Mouse (Mus musculus): ENCODE measurements around the gene Gm16867. TPM values are rescaled to one million over a fixed set of nuclear protein-coding genes. Genes with fewer than 3 reads are reported as not detected.
"Not testable (repeated sequence)": the region's sequence is repeated elsewhere in the genome, so short reads cannot be mapped to it uniquely, and the experiment has no call there.

Gene Gm16867
- polyA plus RNA-seq, 1 experiment from 2014 or later = not detected

DNA sequence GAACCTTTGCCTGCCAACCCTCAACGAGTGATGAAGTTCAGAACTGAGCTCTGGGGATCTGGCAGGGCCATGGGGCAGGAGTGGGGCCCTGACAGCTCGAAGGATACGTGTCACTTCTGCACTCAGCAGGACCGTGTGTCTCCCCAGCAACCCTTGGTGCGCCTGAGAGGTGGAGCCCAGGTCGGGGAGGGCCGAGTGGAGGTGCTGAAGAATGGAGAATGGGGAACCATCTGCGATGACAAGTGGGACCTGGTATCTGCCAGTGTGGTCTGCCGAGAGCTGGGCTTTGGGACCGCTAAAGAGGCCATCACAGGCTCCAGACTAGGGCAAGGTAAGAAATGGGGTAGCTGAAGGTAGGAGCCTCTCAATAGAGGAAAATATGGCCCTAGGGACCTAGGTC is 54.3 kb downstream of the Gm16867 start:
- not testable (repeated sequence) for H3K27ac ChIP-seq (ENCODE audit: low read depth); ATAC-seq (replicated peaks; ENCODE audit: low FRiP score, low TSS enrichment, low read depth); DNase-seq (ENCODE audit: low spot score); H3K4me3 ChIP-seq (ENCODE audit: low read depth, low read length); H3K4me1 ChIP-seq (replicated peaks; ENCODE audit: control insufficient read depth, insufficient read depth, low read length); H3K9ac ChIP-seq (ENCODE audit: low read length); H3K4me2 ChIP-seq (ENCODE audit: low read length); H3K27me3 ChIP-seq (replicated peaks; ENCODE audit: control insufficient read depth, insufficient read depth, low read length); H3K9me3 ChIP-seq (ENCODE audit: control insufficient read depth, low read length); H3K36me3 ChIP-seq (ENCODE audit: control insufficient read depth, insufficient read depth, low read length)
- no CpG with 5 or more reads among the region's 10 CpGs for WGBS

DNA sequence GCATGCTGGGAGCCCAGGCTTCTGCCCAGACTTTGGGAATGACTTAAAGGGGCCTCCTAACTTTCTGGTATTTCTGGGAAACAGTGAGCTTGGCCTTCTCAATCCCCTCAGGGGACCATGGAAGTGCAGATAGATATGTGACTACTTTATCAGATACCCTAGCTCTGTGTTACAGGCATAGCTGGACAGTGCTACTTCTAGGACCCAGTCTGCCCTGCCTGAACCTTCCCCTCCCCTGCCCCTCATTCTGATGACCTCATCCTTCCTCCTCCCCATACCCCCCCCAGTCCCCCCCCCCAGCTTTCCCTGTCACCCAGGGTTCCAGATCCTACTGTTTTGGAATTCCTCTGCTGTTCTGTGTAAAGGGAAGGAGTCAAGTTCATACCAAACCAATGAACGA is 56.2 kb downstream of the Gm16867 start:
- H3K27me3 ChIP-seq (replicated peaks; ENCODE audit: control insufficient read depth, insufficient read depth, low read length); DNase-seq (ENCODE audit: low spot score); H3K4me3 ChIP-seq (ENCODE audit: low read depth, low read length); H3K36me3 ChIP-seq (ENCODE audit: control insufficient read depth, insufficient read depth, low read length); H3K4me2 ChIP-seq (ENCODE audit: low read length); ATAC-seq (replicated peaks; ENCODE audit: low FRiP score, low TSS enrichment, low read depth); H3K27ac ChIP-seq (ENCODE audit: low read depth); H3K9me3 ChIP-seq (ENCODE audit: control insufficient read depth, low read length); H3K9ac ChIP-seq (ENCODE audit: low read length); H3K4me1 ChIP-seq (replicated peaks; ENCODE audit: control insufficient read depth, insufficient read depth, low read length): not testable (repeated sequence)
- WGBS = no CpG with 5 or more reads among the region's 1 CpGs

DNA sequence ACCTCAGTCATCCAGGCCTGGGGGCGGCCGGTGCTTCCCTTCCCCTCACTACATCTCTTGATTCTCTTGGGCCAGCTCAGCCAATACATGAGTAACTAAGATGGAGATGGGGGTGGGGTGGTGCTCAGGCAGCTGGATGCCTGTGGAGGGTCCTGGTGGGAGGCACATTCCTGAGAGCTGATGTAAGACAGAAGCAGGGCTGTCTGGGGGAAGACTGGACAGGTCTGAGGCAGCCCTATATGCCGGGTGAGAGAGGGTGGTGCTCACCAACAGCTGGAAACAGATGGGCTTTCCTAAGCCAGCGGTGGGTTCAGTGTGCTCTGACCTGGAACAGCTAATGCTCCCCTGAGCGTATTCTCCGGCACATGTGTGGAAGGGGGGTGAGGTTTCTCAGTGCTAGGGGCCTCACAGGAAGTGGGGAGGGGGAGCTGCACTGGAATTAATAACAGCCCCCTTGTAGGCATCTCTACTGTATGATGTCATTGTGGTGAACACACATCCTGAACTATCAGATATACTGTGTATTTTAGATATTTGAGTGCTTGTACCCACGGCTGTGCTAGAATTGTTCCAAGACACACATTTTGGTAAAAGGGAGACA is 60.0 kb downstream of the Gm16867 start:
- not testable (repeated sequence) for H3K36me3 ChIP-seq (ENCODE audit: control insufficient read depth, insufficient read depth, low read length); H3K9ac ChIP-seq (ENCODE audit: low read length); H3K9me3 ChIP-seq (ENCODE audit: control insufficient read depth, low read length); H3K4me1 ChIP-seq (replicated peaks; ENCODE audit: control insufficient read depth, insufficient read depth, low read length); H3K27ac ChIP-seq (ENCODE audit: low read depth); H3K27me3 ChIP-seq (replicated peaks; ENCODE audit: control insufficient read depth, insufficient read depth, low read length); H3K4me2 ChIP-seq (ENCODE audit: low read length); H3K4me3 ChIP-seq (ENCODE audit: low read depth, low read length); DNase-seq (ENCODE audit: low spot score)
- no CpG with 5 or more reads among the region's 7 CpGs for WGBS
- peak; percentile 95 for ATAC-seq (replicated peaks; ENCODE audit: low FRiP score, low TSS enrichment, low read depth)

DNA sequence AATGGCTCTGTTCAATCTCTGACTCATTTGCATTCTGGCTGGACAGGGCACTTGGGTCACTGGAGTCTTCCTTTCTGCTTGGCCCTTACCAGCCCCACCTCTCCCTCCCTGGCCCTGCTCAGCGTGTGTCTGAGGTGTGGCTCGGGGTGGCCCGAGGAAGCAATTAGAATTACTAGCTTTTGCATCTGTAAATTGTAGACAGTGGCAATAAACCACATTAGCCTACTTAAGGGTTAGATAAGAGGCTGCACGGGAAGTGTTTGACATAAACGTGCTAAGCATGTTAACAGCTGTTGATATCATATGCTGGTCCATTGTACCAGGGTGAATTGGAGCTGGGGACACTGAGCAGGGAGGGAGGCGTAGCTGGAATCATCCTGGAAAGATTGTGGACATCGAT is 62.2 kb downstream of the Gm16867 start:
- H3K4me2 ChIP-seq (ENCODE audit: low read length); H3K4me1 ChIP-seq (replicated peaks; ENCODE audit: control insufficient read depth, insufficient read depth, low read length); H3K9ac ChIP-seq (ENCODE audit: low read length); H3K36me3 ChIP-seq (ENCODE audit: control insufficient read depth, insufficient read depth, low read length); ATAC-seq (replicated peaks; ENCODE audit: low FRiP score, low TSS enrichment, low read depth); H3K9me3 ChIP-seq (ENCODE audit: control insufficient read depth, low read length); DNase-seq (ENCODE audit: low spot score); H3K27me3 ChIP-seq (replicated peaks; ENCODE audit: control insufficient read depth, insufficient read depth, low read length); H3K4me3 ChIP-seq (ENCODE audit: low read depth, low read length); H3K27ac ChIP-seq (ENCODE audit: low read depth): not testable (repeated sequence)
- no CpG with 5 or more reads among the region's 7 CpGs for WGBS

DNA sequence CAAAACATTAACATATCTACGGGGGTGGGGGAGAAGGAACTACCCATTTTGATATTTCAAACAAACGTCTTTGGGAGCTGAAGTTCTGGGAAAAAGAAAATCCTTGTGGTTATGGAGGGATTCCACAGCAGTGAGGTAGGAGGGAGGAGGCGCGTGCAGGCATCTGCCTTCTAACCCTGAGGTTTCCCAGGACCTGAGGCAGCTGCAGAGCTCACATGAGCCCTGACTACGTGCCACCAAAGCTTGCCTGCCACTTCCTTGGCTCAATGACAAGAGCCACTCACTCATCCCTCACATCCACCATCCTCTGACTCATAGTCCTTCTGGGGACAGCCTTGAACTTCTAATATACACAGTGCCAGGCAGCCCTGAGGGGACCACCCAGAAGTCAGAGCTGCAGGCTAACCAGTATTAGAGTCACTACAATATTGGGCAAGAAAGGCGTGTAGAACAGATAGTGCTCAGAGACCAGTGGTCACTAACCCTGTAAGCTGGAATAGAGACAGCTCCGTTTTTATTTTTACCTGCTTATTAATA is 64.4 kb downstream of the Gm16867 start:
- H3K4me2 ChIP-seq (ENCODE audit: low read length); H3K27ac ChIP-seq (ENCODE audit: low read depth); H3K4me3 ChIP-seq (ENCODE audit: low read depth, low read length); H3K4me1 ChIP-seq (replicated peaks; ENCODE audit: control insufficient read depth, insufficient read depth, low read length); H3K9me3 ChIP-seq (ENCODE audit: control insufficient read depth, low read length); DNase-seq (ENCODE audit: low spot score); H3K36me3 ChIP-seq (ENCODE audit: control insufficient read depth, insufficient read depth, low read length); H3K9ac ChIP-seq (ENCODE audit: low read length); H3K27me3 ChIP-seq (replicated peaks; ENCODE audit: control insufficient read depth, insufficient read depth, low read length); ATAC-seq (replicated peaks; ENCODE audit: low FRiP score, low TSS enrichment, low read depth): not testable (repeated sequence)
- WGBS = no CpG with 5 or more reads among the region's 7 CpGs

DNA sequence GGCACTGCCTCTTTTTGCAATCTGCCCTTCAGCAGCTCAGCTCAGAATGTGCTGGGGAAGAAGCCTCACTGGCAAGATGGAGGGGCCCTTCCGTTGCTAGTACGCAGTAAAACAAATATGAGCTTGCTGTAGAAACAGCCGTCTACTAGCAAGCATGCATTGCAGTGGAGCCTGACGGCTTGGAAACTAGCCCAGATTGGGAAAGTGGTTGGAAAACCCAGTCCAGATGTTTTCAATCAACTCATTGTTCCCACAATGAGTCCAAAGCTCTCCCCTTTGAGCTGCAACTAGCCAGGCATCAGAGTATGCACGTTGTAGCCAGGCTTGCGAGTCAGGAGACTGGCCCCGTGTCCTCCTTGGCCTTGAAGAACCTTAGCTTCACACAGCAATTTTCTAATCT is 82.2 kb downstream of the Gm16867 start:
- H3K4me2 ChIP-seq (ENCODE audit: low read length); DNase-seq (ENCODE audit: low spot score); H3K4me1 ChIP-seq (replicated peaks; ENCODE audit: control insufficient read depth, insufficient read depth, low read length); H3K27ac ChIP-seq (ENCODE audit: low read depth); H3K9me3 ChIP-seq (ENCODE audit: control insufficient read depth, low read length); ATAC-seq (replicated peaks; ENCODE audit: low FRiP score, low TSS enrichment, low read depth); H3K9ac ChIP-seq (ENCODE audit: low read length); H3K27me3 ChIP-seq (replicated peaks; ENCODE audit: control insufficient read depth, insufficient read depth, low read length); H3K4me3 ChIP-seq (ENCODE audit: low read depth, low read length); H3K36me3 ChIP-seq (ENCODE audit: control insufficient read depth, insufficient read depth, low read length): not testable (repeated sequence)
- no CpG with 5 or more reads among the region's 7 CpGs for WGBS

DNA sequence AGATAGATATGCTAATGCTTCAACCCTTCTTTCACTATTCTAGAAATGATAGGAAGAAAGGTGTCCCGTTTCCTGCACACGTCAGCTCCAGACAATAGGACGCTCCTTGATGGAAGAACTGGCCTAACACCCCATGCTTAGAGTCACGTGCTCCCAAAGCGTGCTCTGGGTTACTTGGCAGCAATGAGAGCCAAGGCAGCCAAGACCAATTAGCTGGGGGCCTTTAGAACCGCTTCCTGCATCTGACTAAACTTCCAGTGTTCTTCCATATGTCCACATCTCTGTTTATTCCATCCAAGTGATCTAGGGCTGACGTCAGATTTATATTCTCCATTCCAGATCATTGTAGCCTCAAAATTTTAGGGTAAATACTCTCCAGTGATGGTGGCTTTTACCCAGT is 85.6 kb downstream of the Gm16867 start:
- not testable (repeated sequence) for H3K27ac ChIP-seq (ENCODE audit: low read depth); H3K27me3 ChIP-seq (replicated peaks; ENCODE audit: control insufficient read depth, insufficient read depth, low read length); H3K9me3 ChIP-seq (ENCODE audit: control insufficient read depth, low read length); H3K4me1 ChIP-seq (replicated peaks; ENCODE audit: control insufficient read depth, insufficient read depth, low read length); DNase-seq (ENCODE audit: low spot score); H3K4me3 ChIP-seq (ENCODE audit: low read depth, low read length); H3K9ac ChIP-seq (ENCODE audit: low read length); ATAC-seq (replicated peaks; ENCODE audit: low FRiP score, low TSS enrichment, low read depth); H3K4me2 ChIP-seq (ENCODE audit: low read length); H3K36me3 ChIP-seq (ENCODE audit: control insufficient read depth, insufficient read depth, low read length)
- no CpG with 5 or more reads among the region's 7 CpGs for WGBS

Other genes with a start within 250 kb of the Gm16867 start
- gene Synb, start 209.1 kb downstream of the Gm16867 start, polyA plus RNA-seq (2014; fragmentation: Nextera tagmentation; extraction: Ambion mirVana) = 0.04 and 0.07 TPM in 2 replicates
- not detected in 2 replicates for gene Gm27179, start 9.2 kb upstream of the Gm16867 start, polyA plus RNA-seq (2014; fragmentation: Nextera tagmentation; extraction: Ambion mirVana)
- 18.9 and 19.2 TPM in 2 replicates for gene Entpd4b, start 52.1 kb upstream of the Gm16867 start, polyA plus RNA-seq (2014; fragmentation: Nextera tagmentation; extraction: Ambion mirVana)

All from intestine, embryonic 14.5 days (tissue).